Mouse (Mus musculus): ENCODE measurements around the gene 3110001I22Rik. TPM values are rescaled to one million over a fixed set of nuclear protein-coding genes. Genes with fewer than 3 reads are reported as not detected.

The 3110001I22Rik gene
- 23.3 to 26.8 TPM (median 23.9 TPM) in 4 replicates for total RNA-seq (2023; ENCODE audit: inconsistent age)

GRCm38 (mm10) chr16:13671685-13672385 lies at the start of gene 3110001I22Rik, which contains the start of gene Bfar:
Gene 3110001I22Rik, plus strand, starts transcription at chr16:13671929.
Gene Bfar, plus strand, starts transcription at chr16:13671858.

GRCm38 (mm10) chr16:13667878-13668343 lies 3.8 kb upstream of the 3110001I22Rik start, which contains the start of gene Parn:
Gene Parn, minus strand, starts transcription at chr16:13668170.

Other genes starting within 250 kb of the 3110001I22Rik start
- 41.8 to 49.7 TPM (median 43.9 TPM) in 4 replicates for gene Parn, start 3.8 kb upstream of the 3110001I22Rik start, total RNA-seq (2023; ENCODE audit: inconsistent age)
- 55.5 to 65.3 TPM (median 62.5 TPM) in 4 replicates for gene Bfar, start 71 bp upstream of the 3110001I22Rik start, total RNA-seq (2023; ENCODE audit: inconsistent age)
- not detected in 4 replicates for gene Pla2g10, start 59.1 kb downstream of the 3110001I22Rik start, total RNA-seq (2023; ENCODE audit: inconsistent age)
- 37.3 to 40.3 TPM (median 39.2 TPM) in 4 replicates for gene Rrn3, start 108.8 kb downstream of the 3110001I22Rik start, total RNA-seq (2023; ENCODE audit: inconsistent age)
- gene Ntan1, start 146.9 kb downstream of the 3110001I22Rik start, total RNA-seq (2023; ENCODE audit: inconsistent age), result 166 to 185 TPM (median 173 TPM) in 4 replicates
- gene Pdxdc1, start 231.2 kb downstream of the 3110001I22Rik start, total RNA-seq (2023; ENCODE audit: inconsistent age), result 65.4 to 77.9 TPM (median 72.5 TPM) in 4 replicates
- 1.0 to 1.6 TPM (median 1.4 TPM) in 4 replicates for gene Mpv17l, start 231.2 kb downstream of the 3110001I22Rik start, total RNA-seq (2023; ENCODE audit: inconsistent age)

Measured in B cell, adult (primary cell).